In the genomic region with DNA sequence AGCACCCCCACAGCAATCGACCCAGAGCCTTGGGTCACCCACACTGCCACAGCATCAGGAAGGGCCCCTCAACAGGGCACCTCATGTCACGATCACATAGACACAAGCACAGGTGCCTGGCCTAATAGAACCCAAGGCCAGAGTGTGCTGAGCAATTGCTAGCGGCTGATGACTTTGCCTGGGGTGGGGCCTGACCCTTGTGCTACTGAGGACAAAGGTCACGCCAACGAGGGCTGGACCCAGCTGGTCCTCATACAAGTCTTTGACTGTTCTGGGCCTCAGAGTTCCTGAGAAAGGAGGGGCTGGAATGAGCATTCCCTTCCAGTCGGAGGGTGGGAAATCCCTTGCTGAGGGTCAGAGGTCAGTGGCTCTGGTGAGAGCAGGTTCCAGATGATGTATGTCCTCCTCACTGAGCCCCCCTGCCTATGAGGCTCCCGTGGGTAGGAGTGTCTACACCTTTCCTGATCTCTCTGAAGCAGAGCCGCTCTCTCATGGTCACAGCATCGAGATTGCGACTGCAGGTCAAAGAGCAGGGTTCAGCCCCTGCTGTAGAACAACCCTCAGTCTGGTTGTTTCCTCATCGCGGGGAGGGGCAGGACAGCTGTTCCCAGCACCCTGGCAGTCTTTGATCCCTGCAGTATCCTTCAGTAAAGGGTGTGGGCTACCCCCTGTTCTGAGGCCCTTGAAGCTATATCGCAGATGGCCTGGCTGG, we compare ENCODE assay signal across 10 mouse cellular contexts. TPM values are rescaled to one million over a fixed set of nuclear protein-coding genes. Genes with fewer than 3 reads are reported as not detected.
DNase-seq lines count a peak whose midpoint lies in the region; ATAC-seq and TF ChIP-seq lines count a peak whose summit lies in the region.
"Not testable (repeated sequence)": the region's sequence is repeated elsewhere in the genome, so short reads cannot be mapped to it uniquely, and the experiment has no call there.
"Had no signal": no experiment of that assay in that cellular context is flagged by ENCODE, and none has a peak within 500 bp of the region (broad histone marks: within the 10 kb centered on the region; RNA-seq: fewer than 3 reads in every experiment).

No protein-coding gene starts in this region.

- TF ChIP-seq CTCF in kidney, postnatal 0 days (IDR thresholded peaks at IDR 0.05; ENCODE audit: low read depth); lung, postnatal 0 days (IDR thresholded peaks at IDR 0.05): not testable (repeated sequence)

- not testable (repeated sequence) for H3K27me3 ChIP-seq in hindbrain, embryonic 13.5 days; intestine, embryonic 16.5 days (replicated peaks; ENCODE audit: control insufficient read depth, insufficient read depth, low read length); kidney, postnatal 0 days (ENCODE audit: insufficient read depth, low read length); liver, embryonic 13.5 days; lung, postnatal 0 days (replicated peaks; ENCODE audit: insufficient read depth, low read length); neural tube, embryonic 15.5 days (replicated peaks)

- not testable (repeated sequence) for H3K9ac ChIP-seq in hindbrain, embryonic 13.5 days; intestine, embryonic 16.5 days (ENCODE audit: low read depth, low read length); kidney, postnatal 0 days (ENCODE audit: low read depth, low read length); liver, embryonic 13.5 days; lung, postnatal 0 days (replicated peaks; ENCODE audit: low read depth); neural tube, embryonic 15.5 days (replicated peaks)

- not testable (repeated sequence) for H3K4me1 ChIP-seq in hindbrain, embryonic 13.5 days (replicated peaks); intestine, embryonic 16.5 days (ENCODE audit: control insufficient read depth, insufficient read depth, low read length); kidney, postnatal 0 days (replicated peaks; ENCODE audit: insufficient read depth, low read length); liver, embryonic 13.5 days (replicated peaks); lung, postnatal 0 days (ENCODE audit: insufficient read depth, low read depth, low read length); neural tube, embryonic 15.5 days

- H3K36me3 ChIP-seq in hindbrain, embryonic 13.5 days; intestine, embryonic 16.5 days (ENCODE audit: control insufficient read depth, insufficient read depth, low read length); kidney, postnatal 0 days (ENCODE audit: insufficient read depth, low read length); liver, embryonic 13.5 days; lung, postnatal 0 days (ENCODE audit: insufficient read depth, low read length); neural tube, embryonic 15.5 days: not testable (repeated sequence)

- not testable (repeated sequence) for H3K4me2 ChIP-seq in hindbrain, embryonic 13.5 days; intestine, embryonic 16.5 days (ENCODE audit: low read depth, low read length); kidney, postnatal 0 days (ENCODE audit: low read length); liver, embryonic 13.5 days; lung, postnatal 0 days (replicated peaks; ENCODE audit: low read depth, low read length); neural tube, embryonic 15.5 days

- not testable (repeated sequence) for DNase-seq in kidney, postnatal 0 days (ENCODE audit: low spot score); liver, embryonic 13.5 days; lung, postnatal 0 days (ENCODE audit: low spot score)

- not testable (repeated sequence) for TF ChIP-seq EP300 in lung, postnatal 0 days (IDR thresholded peaks at IDR 0.05)

- not testable (repeated sequence) for H3K9me3 ChIP-seq in hindbrain, embryonic 13.5 days; intestine, embryonic 16.5 days (ENCODE audit: control insufficient read depth, low read length); kidney, postnatal 0 days (replicated peaks; ENCODE audit: low read length); liver, embryonic 13.5 days (replicated peaks); lung, postnatal 0 days (ENCODE audit: low read length); neural tube, embryonic 15.5 days (replicated peaks)

- 56% methylated on average over 8 of the region's 13 CpGs for WGBS in hindbrain, embryonic 13.5 days
- 32% methylated on average over 6 of the region's 13 CpGs for WGBS in intestine, embryonic 16.5 days
- 24% methylated on average over 5 of the region's 13 CpGs for WGBS in kidney, postnatal 0 days
- 50% methylated on average over 7 of the region's 13 CpGs for WGBS in liver, embryonic 13.5 days (ENCODE audit: insufficient replicate concordance)
- WGBS in lung, postnatal 0 days, result 53% methylated on average over 6 of the region's 13 CpGs
- WGBS in neural tube, embryonic 15.5 days, result 55% methylated on average over 8 of the region's 13 CpGs

- not testable (repeated sequence) for H3K27ac ChIP-seq in hindbrain, embryonic 13.5 days; intestine, embryonic 16.5 days (ENCODE audit: low read length); kidney, postnatal 0 days; liver, embryonic 13.5 days; lung, postnatal 0 days (ENCODE audit: low read length); neural tube, embryonic 15.5 days (replicated peaks)

- peak; percentile 48 for ATAC-seq in hindbrain, embryonic 13.5 days (ENCODE audit: low FRiP score)
- peak; percentile 96 for ATAC-seq in intestine, embryonic 16.5 days
- ATAC-seq in kidney, postnatal 0 days (replicated peaks; ENCODE audit: low FRiP score, low read depth), result peak; percentile 72
- peak; percentile 75 for ATAC-seq in liver, embryonic 13.5 days (ENCODE audit: low read depth)
- ATAC-seq in lung, postnatal 0 days, result peak; percentile 47
- ATAC-seq in neural tube, embryonic 15.5 days (ENCODE audit: low FRiP score), result peak; percentile 46

- H3K4me3 ChIP-seq in hindbrain, embryonic 13.5 days; intestine, embryonic 16.5 days (ENCODE audit: low read length); kidney, postnatal 0 days (replicated peaks; ENCODE audit: low read depth, low read length); liver, embryonic 13.5 days (replicated peaks); lung, postnatal 0 days (ENCODE audit: low read depth, low read length); neural tube, embryonic 15.5 days (replicated peaks): not testable (repeated sequence)

RNA-seq across cellular contexts. Expression of a gene that starts 16.4 kb away (rescaled TPM):
- polyA plus RNA-seq in hindbrain, embryonic 13.5 days (2015; fragmentation: Nextera tagmentation; extraction: Ambion mirVana), result 73.6 and 86.6 TPM in 2 replicates
- 29.8 and 33.1 TPM in 2 replicates for polyA plus RNA-seq in intestine, embryonic 16.5 days (2015; fragmentation: Nextera tagmentation; extraction: Ambion mirVana)
- polyA plus RNA-seq in kidney, postnatal 0 days (2015; fragmentation: Nextera tagmentation; extraction: Ambion mirVana), result 20.8 and 21.9 TPM in 2 replicates
- polyA plus RNA-seq in liver, embryonic 13.5 days (2015; fragmentation: Nextera tagmentation; extraction: Ambion mirVana), result 5.0 and 6.4 TPM in 2 replicates
- 29.1 and 30.1 TPM in 2 replicates for polyA plus RNA-seq in lung, postnatal 0 days (2015; fragmentation: Nextera tagmentation; extraction: Ambion mirVana)
- polyA plus RNA-seq in neural tube, embryonic 15.5 days (2015; fragmentation: Nextera tagmentation; extraction: Ambion mirVana), result 63.0 and 63.2 TPM in 2 replicates

RNA-seq across cellular contexts. Expression of a gene that starts 37.9 kb away (rescaled TPM):
- polyA plus RNA-seq in hindbrain, embryonic 13.5 days (2015; fragmentation: Nextera tagmentation; extraction: Ambion mirVana), result 338 and 340 TPM in 2 replicates
- 239 and 250 TPM in 2 replicates for polyA plus RNA-seq in intestine, embryonic 16.5 days (2015; fragmentation: Nextera tagmentation; extraction: Ambion mirVana)
- 254 and 271 TPM in 2 replicates for polyA plus RNA-seq in kidney, postnatal 0 days (2015; fragmentation: Nextera tagmentation; extraction: Ambion mirVana)
- polyA plus RNA-seq in liver, embryonic 13.5 days (2015; fragmentation: Nextera tagmentation; extraction: Ambion mirVana), result 94.4 and 98.1 TPM in 2 replicates
- polyA plus RNA-seq in lung, postnatal 0 days (2015; fragmentation: Nextera tagmentation; extraction: Ambion mirVana), result 185 and 188 TPM in 2 replicates
- polyA plus RNA-seq in neural tube, embryonic 15.5 days (2015; fragmentation: Nextera tagmentation; extraction: Ambion mirVana), result 265 and 281 TPM in 2 replicates

RNA-seq across cellular contexts. Expression of a gene that starts 41.0 kb away (rescaled TPM):
- 0.40 and 0.78 TPM in 2 replicates for polyA plus RNA-seq in hindbrain, embryonic 13.5 days (2015; fragmentation: Nextera tagmentation; extraction: Ambion mirVana)
- polyA plus RNA-seq in intestine, embryonic 16.5 days (2015; fragmentation: Nextera tagmentation; extraction: Ambion mirVana), result 3.9 and 4.5 TPM in 2 replicates
- polyA plus RNA-seq in kidney, postnatal 0 days (2015; fragmentation: Nextera tagmentation; extraction: Ambion mirVana), result 2.5 and 3.2 TPM in 2 replicates
- 0.08 TPM in 1 of 2 replicates, not detected in the other for polyA plus RNA-seq in liver, embryonic 13.5 days (2015; fragmentation: Nextera tagmentation; extraction: Ambion mirVana)
- 0.40 and 0.67 TPM in 2 replicates for polyA plus RNA-seq in lung, postnatal 0 days (2015; fragmentation: Nextera tagmentation; extraction: Ambion mirVana)
- 1.2 and 7.0 TPM in 2 replicates for polyA plus RNA-seq in neural tube, embryonic 15.5 days (2015; fragmentation: Nextera tagmentation; extraction: Ambion mirVana)
- polyA plus RNA-seq: limb, embryonic 10.5 days; liver, adult 2 months; midbrain, embryonic 12.5 days; neural tube, embryonic 11.5 days had no signal

Comparison
In these comparisons a context has a peak if more than half of its experiments do, and no peak if none do; other contexts are left out.
1. ATAC-seq: peak in every context shown above with its lines; median percentile 96 in intestine, embryonic 16.5 days; 75 in liver, embryonic 13.5 days; 72 in kidney, postnatal 0 days; 48 in hindbrain, embryonic 13.5 days; 47 in lung, postnatal 0 days; 46 in neural tube, embryonic 15.5 days.